Mouse (Mus musculus): ENCODE measurements at regions not wholly inside any gene's neighbourhood (a gene's known extent, or its start where the extent isn't known, plus 50 kb on each side); places are given as distances from the start of the nearest gene placed in this dataset.

DNA sequence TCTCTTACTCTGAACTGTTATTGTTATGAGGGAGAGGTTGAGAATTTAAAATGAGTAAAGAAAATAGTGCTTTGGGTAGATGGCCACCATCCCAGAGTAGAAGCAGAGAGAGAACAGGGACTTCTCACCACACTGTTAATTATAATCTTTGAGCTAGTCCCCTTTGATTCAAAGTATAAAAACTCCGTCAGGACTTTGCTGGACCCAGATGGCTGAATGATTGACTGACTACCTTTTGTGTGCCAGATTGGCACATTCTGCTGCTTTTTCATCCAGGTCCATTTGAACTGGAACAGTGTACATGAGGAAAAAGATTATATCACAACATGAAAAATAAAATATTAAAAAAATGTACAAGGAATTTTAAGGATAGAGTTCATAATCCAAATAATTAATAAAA is 449.8 kb downstream of the Slitrk1 start:
- no peak for DNase-seq (ENCODE audit: low spot score in 2 of 2)
- intact Hi-C loops (cut with DNase I): no loop called here

DNA sequence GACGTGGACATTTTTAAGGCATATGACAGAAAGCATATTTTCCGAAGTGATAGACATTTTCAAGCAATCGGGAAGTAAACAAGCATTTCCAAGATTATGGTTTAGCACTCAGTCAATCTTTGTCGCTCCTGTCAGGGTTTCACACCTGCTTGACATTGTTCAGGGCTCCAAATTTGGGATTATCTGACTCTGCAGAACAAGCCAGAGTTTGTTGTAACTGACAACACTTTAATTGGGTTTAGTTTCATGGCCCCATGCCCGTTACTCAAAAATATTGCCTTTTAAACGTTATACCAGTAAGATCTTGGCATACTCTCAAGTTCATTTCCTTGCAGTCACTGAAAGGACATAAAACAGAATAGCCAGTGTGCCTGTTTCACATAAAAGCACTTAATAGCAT is 454.6 kb downstream of the Slitrk1 start:
- intact Hi-C loops (cut with DNase I): loop anchor here (5.0 kb wide), 1 partner anchor 662 kb away; no protein-coding TSS in a partner anchor
- DNase-seq (ENCODE audit: low spot score in 2 of 2): no peak

DNA sequence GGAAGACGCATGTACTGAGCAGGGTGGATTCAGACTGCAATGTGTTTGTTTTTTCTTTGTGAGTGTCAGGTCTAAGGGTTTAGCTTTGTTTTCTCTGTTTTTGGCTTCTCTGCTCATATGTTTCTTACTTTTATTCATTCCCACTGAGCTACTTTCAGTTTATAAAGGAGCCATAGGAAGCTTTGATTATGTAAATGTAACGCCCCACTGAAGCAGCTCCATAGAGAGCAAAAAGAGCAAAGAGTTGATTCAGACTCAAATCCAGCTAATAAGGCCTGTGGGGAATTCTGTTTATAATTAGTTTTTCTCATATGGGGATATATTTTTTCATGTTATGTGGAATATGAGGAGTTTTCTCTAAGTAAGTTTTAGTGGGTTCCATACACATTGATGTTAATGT is 476.9 kb downstream of the Slitrk1 start:
- intact Hi-C loops (cut with DNase I): no loop called here
- DNase-seq (ENCODE audit: low spot score in 2 of 2): no peak

DNA sequence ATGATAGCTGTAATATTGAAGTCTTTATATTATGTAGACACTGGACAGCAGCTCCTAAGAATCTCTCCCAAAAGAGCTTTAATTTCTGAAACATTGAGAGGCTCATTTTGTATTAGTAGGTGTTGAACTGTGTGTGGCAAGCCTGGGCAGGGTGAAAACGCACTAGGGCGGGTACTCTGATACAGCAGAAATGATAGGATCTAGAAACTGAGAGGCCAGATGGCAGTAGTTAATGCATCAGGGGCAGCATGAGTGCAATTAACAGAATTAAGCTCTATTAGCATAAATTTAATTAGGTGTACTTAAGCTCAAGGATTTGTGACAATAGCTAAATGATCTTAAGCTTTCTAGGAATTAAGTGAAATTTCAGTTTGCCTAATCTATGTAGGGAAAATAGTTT is 508.8 kb downstream of the Slitrk1 start:
- no peak for DNase-seq (ENCODE audit: low spot score in 2 of 2)
- intact Hi-C loops (cut with DNase I): no loop called here

DNA sequence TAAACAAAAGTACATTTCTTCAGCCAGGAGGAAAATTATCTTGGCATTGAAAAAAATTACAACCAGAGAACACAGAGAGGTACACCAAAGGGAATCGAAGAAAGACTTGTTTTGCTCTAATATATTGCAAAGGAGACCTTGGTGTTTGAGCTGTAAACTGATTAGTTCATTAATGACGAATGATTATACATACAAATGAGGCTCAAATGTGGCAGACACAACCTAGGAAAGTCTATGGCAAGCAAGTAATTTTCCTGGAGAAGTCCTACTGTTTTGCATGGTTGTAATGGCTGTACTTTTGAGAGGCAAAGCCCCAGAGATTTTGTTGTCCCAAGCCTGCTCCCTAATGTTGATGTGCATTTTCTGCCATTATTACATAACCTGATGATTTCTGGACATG is 510.5 kb downstream of the Slitrk1 start:
- DNase-seq (ENCODE audit: low spot score in 2 of 2): no peak
- intact Hi-C loops (cut with DNase I): no loop called here
